Mouse (Mus musculus): ENCODE data around the gene Skint4. TPM values are rescaled to one million over a fixed set of nuclear protein-coding genes. Genes with fewer than 3 reads are reported as not detected.

Gene Skint4
- polyA plus RNA-seq (2015; fragmentation: Nextera tagmentation; extraction: Ambion mirVana), result not detected in 2 replicates

DNA sequence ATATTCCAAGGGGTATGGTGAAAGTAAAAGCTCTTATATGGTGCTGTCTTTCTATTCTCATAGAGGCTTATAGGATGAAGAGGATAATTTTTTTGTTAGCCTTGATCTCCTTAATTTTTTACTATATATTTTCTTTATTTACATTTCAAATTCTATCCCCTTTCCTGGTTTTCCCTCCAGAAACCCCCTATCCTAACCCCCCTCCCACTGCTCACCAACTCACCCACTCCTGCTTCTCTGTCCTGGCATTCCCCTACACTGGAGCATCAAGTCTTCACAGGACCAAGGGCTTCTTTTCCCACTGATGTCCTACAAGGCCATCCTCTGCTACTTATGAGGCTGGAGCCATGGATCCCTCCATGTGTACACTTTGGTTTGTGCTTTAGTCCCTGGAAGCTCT, at the start of gene Skint4:
Skint4 (plus strand) TSS at position 301 of the 400 bp plus-strand sequence.
- no peak within 1 kb of the TSS for H3K4me3 ChIP-seq (ENCODE audit: low read depth, low read length)
- no peaks in the 10 kb centered on the region for H3K27me3 ChIP-seq (ENCODE audit: control insufficient read depth, insufficient read depth, low read depth, low read length)
- ATAC-seq (ENCODE audit: low read depth), result no peak
- H3K9me3 ChIP-seq (replicated peaks; ENCODE audit: control insufficient read depth, low read length), result no peaks in the 10 kb centered on the region
- H3K4me1 ChIP-seq (ENCODE audit: control insufficient read depth, low read depth, low read length), result no peaks in the 10 kb centered on the region
- H3K4me2 ChIP-seq (ENCODE audit: low read depth, low read length), result no peak within 1 kb of the TSS
- H3K27ac ChIP-seq (ENCODE audit: low read length), result no peak within 1 kb of the TSS
- H3K9ac ChIP-seq (ENCODE audit: low read depth, low read length), result no peak within 1 kb of the TSS
- no peaks in the 10 kb centered on the region for H3K36me3 ChIP-seq (ENCODE audit: control insufficient read depth, insufficient read depth)

Other genes starting within 250 kb of the Skint4 start
- 0.04 TPM in 1 of 2 replicates, not detected in the other for gene Slc5a9, start 169.1 kb upstream of the Skint4 start, polyA plus RNA-seq (2015; fragmentation: Nextera tagmentation; extraction: Ambion mirVana)
- gene Skint8, start 152.6 kb upstream of the Skint4 start, polyA plus RNA-seq (2015; fragmentation: Nextera tagmentation; extraction: Ambion mirVana), result not detected in 2 replicates
- not detected in 2 replicates for gene Skint7, start 99.1 kb upstream of the Skint4 start, polyA plus RNA-seq (2015; fragmentation: Nextera tagmentation; extraction: Ambion mirVana)
- gene Skint1, start 65.7 kb upstream of the Skint4 start, polyA plus RNA-seq (2015; fragmentation: Nextera tagmentation; extraction: Ambion mirVana), result not detected in 2 replicates
- gene Skint3, start 160.2 kb downstream of the Skint4 start, polyA plus RNA-seq (2015; fragmentation: Nextera tagmentation; extraction: Ambion mirVana), result 0.04 and 0.07 TPM in 2 replicates